Mouse (Mus musculus) R1 (cell line): ENCODE data around the gene Cdc7.

Source experiments
- DNase-seq: peaks from one replicate; pipeline ENCODE4 v3.0.0-alpha.2; 2018; ENCODE audit warnings: low read depth, low spot score

Gene Cdc7

GRCm38 (mm10) chr5:106991300-106991929 is 27.3 kb downstream of the Cdc7 start:
- DNase-seq = no peak

DNA sequence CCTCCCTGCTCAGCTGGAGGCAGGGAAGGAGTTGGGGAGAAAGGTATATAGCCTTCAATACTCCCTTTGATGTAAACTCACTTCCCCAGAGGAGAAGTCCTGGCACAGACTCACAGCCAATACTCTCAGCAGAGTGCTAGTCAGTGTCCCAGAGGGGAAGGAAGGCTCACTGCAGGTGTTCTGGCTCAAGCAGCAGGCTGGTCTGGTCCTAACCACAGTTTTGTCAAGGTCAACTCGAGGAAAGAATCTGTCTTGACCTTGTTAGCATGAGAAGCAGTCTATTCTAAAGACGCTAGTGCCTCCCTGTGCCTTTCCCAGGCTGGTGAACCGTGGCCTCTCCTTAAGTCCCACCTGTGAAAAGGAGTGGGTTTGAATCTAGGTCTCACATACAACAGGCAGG is 30.6 kb downstream of the Cdc7 start:
- DNase-seq = peak; percentile 53

- DNase-seq = peak; percentile 25
Observed at GRCm38 (mm10) chr5:106995886-106996538, 31.9 kb downstream of the Cdc7 start.

- DNase-seq = no peak
Observed at GRCm38 (mm10) chr5:106996539-106997244, 32.6 kb downstream of the Cdc7 start.

- peak; percentile 25 for DNase-seq
Observed at GRCm38 (mm10) chr5:107001396-107002090, 37.4 kb downstream of the Cdc7 start.

DNA sequence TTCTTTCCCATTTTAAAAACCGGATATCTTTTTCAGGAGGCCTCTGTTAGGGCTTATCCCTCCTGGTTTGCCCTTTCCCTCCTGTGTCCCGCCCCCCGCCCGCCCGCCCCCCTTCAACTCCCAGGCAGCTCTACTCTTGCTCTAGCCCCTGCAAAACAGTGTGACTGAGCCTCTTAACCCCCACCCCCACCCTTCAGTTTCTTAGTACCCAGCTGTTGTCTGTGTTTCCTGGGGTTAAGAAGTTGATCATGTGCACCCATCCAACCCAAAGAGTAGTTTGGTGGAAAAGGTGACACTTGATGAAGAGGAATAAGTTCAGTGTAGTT is 37.9 kb downstream of the Cdc7 start:
- no peak for DNase-seq

- no peak for DNase-seq
Observed at GRCm38 (mm10) chr5:107009721-107010120, 45.6 kb downstream of the Cdc7 start.

- DNase-seq = no peak
Observed at GRCm38 (mm10) chr5:107010300-107010699, 46.2 kb downstream of the Cdc7 start.

- DNase-seq = no peak
Observed at GRCm38 (mm10) chr5:107011316-107012029, 47.4 kb downstream of the Cdc7 start.

- no peak for DNase-seq
Observed at GRCm38 (mm10) chr5:107012030-107012715, 48.1 kb downstream of the Cdc7 start.

DNA sequence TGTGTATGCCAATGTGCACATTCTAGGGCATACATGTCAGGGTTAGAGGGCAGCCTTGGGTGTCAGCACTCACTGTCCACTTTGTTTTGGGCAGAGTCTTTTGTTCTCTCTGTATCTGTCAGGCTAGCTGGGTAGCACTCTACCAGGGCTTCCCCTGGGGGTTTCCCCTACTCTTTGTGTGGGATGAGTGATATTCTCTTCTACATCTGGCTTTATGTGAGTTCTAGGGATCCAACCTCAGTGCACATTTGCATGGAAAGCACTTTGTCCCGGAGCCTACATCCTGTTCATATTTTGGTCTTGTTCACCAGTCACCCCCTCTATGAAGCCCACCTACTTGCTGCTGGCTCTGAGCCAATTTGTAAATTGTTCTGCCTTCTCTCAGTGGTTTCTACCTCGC is 49.3 kb downstream of the Cdc7 start:
- DNase-seq = no peak

- no peak for DNase-seq
Observed at GRCm38 (mm10) chr5:107014146-107014545, 50.0 kb downstream of the Cdc7 start.

GRCm38 (mm10) chr5:107015046-107015421 is 50.9 kb downstream of the Cdc7 start:
- no peak for DNase-seq

DNA sequence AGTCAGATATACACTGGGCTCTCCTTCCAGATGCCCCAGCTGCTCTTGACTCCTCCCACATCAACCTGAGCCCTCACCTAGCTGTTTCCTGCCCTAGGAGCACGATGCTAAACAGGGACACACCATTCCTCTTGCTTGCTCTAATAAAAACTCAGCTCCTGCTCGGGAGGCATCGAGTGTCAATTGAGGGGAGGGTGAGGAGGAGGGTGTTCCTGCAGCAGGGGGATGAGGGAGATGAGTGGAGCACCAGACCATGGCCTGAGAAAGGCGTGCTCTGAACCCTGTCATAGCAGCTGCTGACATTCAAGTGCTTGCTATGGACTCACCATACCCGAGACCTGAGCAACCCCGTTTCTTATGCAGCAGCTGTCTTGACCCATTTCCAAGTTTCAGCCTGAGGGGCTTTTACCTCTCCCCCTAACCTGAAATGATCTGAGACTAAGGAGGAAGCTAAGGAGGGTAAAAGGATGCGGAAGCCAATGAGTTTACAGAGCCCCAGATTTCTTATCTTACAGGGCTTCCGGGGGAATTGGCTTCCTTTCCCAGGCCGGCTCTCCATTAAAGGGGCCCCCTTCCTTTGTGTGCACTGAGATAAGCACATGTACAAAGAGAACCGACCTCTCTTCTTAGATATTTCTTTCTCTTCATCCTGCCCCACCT is 51.4 kb downstream of the Cdc7 start:
- no peak for DNase-seq

DNA sequence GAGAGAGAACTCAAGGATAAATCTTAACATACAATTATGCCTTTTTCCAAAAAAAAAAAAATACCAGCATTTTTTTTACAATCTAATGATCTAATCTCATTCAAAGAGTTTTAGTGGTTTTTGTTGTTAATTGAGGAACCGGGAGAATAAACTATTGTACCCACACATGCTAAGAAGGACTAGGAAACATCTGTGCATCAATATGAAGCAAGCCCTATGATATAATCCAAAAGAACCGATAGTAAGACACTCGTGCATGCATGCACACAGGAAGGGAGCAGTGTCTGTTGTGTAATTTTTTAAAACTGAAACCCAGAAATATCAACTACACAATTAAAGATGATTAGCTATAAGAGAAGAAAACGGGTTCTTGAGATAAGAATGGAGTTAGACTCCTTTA is 52.4 kb downstream of the Cdc7 start:
- no peak for DNase-seq

DNA sequence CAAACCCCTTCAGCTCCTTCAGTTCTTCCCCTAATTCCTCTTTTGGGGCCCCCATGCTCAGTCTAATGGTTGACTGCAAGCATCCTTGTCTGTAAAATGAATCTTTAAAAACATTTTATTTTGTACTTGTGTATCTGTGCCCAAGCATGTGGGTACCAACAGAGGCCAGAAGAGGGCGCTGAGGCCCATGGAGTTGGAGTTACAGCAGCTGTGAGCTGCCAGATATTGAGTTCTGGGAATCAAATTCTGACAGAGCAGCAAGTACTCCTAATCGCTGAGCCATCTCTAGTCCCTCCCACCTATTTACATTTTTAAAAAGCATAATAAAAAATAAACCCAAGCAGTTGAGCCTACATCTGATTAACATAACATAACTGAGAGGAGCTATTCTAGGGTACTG is 53.4 kb downstream of the Cdc7 start:
- peak; percentile 54 for DNase-seq

GRCm38 (mm10) chr5:107019057-107019456 is 54.9 kb downstream of the Cdc7 start:
- DNase-seq = no peak

DNA sequence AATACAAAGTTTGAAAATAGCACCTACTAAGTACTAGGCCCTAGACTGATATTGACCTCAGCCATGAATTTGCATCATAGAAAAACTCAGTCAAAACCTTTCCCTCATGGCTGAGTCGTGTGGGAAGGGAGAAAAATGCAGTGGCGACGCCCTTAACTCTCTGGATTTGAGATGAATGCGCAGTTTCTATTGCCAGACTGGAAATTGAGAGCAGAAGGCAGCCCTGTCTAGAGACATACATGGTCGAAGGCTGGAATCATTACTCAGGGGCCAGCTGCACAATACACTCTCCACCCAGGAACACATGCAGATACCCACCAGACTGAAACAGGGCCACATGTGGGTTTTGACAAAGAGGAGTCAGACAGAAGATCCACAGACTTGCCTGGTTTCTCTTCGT is 55.8 kb downstream of the Cdc7 start:
- no peak for DNase-seq

DNA sequence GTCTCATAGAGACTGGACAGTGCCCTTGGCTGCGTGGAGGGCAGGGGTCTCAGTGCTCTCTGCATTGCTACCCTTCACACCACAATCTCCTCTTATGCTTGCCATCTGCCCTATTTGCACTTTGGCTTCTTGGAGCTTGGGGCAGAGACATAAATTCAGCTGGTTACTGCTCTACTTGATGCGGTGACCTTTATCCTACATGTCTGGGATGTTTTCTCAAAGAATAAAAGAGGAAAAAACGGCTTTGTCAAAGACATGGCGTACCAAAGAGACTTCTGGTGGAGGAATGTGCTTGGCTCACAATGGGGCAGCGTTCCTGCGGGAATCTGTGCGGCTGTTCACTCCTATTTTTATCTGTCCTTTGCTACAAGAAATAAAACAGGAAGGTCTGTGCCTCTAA is 56.2 kb downstream of the Cdc7 start:
- DNase-seq = no peak

- peak; percentile 14 for DNase-seq
Observed at GRCm38 (mm10) chr5:107021291-107022063, 57.4 kb downstream of the Cdc7 start.
